Mouse (Mus musculus) liver, postnatal 0 days (tissue): ENCODE measurements around the gene Larp1b. TPM values are rescaled to one million over a fixed set of nuclear protein-coding genes. Genes with fewer than 3 reads are reported as not detected.
"Not testable (repeated sequence)": the region's sequence is repeated elsewhere in the genome, so short reads cannot be mapped to it uniquely, and the experiment has no call there.

ENCODE experiments used
- ATAC-seq: fragments of 200-750 bp; cut with Nextera tagmentation; 2 replicates; pipeline ENCODE4 v1.8.0; 2017; ENCODE audit warnings: mild to moderate bottlenecking, moderate library complexity
- DNase-seq: peaks from one replicate; pipeline ENCODE4 v3.0.0-alpha.2; 2016
- H3K27ac ChIP-seq: fragments of 300-500 bp; sonication (generic); 2 replicates; pipeline ENCODE4 v1.5.1; 2014; ENCODE audit warnings: antibody characterized with exemption, moderate library complexity, mild to moderate bottlenecking, low read depth
- H3K27me3 ChIP-seq: fragments of 300-500 bp; sonication (generic); 2 replicates; pipeline ENCODE4 v1.6.1; 2014; ENCODE audit warnings: low read length, control low read depth, mixed read lengths; ENCODE audit not compliant: insufficient read depth
- H3K36me3 ChIP-seq: fragments of 300-500 bp; sonication (generic); replicated peaks from 2 replicates; pipeline ENCODE4 v1.6.1; 2014; ENCODE audit warnings: mild to moderate bottlenecking, control low read depth, low read length, moderate library complexity, mixed read lengths; ENCODE audit not compliant: insufficient read depth
- H3K4me1 ChIP-seq: fragments of 300-500 bp; sonication (generic); 2 replicates; pipeline ENCODE4 v1.6.1; 2014; ENCODE audit warnings: antibody characterized with exemption, mild to moderate bottlenecking, control low read depth; ENCODE audit not compliant: insufficient read depth
- H3K4me2 ChIP-seq: fragments of 300-500 bp; sonication (generic); 2 replicates; pipeline ENCODE4 v1.6.1; 2014; ENCODE audit warnings: low read depth, mild to moderate bottlenecking, low read length, moderate library complexity, mixed read lengths
- H3K4me3 ChIP-seq: fragments of 300-500 bp; sonication (generic); 2 replicates; pipeline ENCODE4 v1.5.1; 2014; ENCODE audit warnings: low read depth, low read length
- H3K9ac ChIP-seq: fragments of 300-500 bp; sonication (generic); replicated peaks from 2 replicates; pipeline ENCODE4 v1.6.1; 2014; ENCODE audit warnings: mild to moderate bottlenecking, moderate library complexity
- H3K9me3 ChIP-seq: fragments of 300-500 bp; sonication (generic); 2 replicates; pipeline ENCODE4 v1.6.1; 2016; ENCODE audit warnings: mild to moderate bottlenecking, control low read depth, low read length, mixed read lengths
- CTCF ChIP-seq: sonication (generic); IDR thresholded peaks from 2 replicates; pipeline ENCODE4 v1.5.1; 2016; ENCODE audit warnings: antibody characterized with exemption, low read depth
- EP300 ChIP-seq: IDR thresholded peaks from 2 replicates; pipeline ENCODE4 v1.6.1; 2016; ENCODE audit warnings: antibody characterized with exemption, low read depth, mild to moderate bottlenecking
- WGBS: fragments of 180-500 bp; shearing (Covaris S2); extraction: QIAGEN DNeasy Blood & Tissue Kit; methylation state at CpG from one replicate; pipeline ENCODE4 v1.1.7; 2014; ENCODE audit not compliant: insufficient replicate concordance; 5-methylcytosine and 5-hydroxymethylcytosine counted together
- polyA plus RNA-seq: library from polyadenylated mRNA; unstranded; fragments of >200 nt; fragmentation: Nextera tagmentation; extraction: Ambion mirVana; gene quantifications from 2 replicates; pipeline ENCODE4 v1.2.1, GENCODE M21; 2015

Gene Larp1b
- polyA plus RNA-seq, result 22.3 and 27.9 TPM in 2 replicates

- peak within 1 kb of the TSS; percentile 77 for H3K4me3 ChIP-seq
- H3K27ac ChIP-seq, result peak within 1 kb of the TSS; percentile 93
- 2% methylated on average over 65 of the region's 66 CpGs for WGBS
- ATAC-seq, result peak; percentile 91
- peaks cover 12% of the 10 kb centered on the region for H3K4me1 ChIP-seq
- H3K9me3 ChIP-seq, result no peaks in the 10 kb centered on the region
- TF ChIP-seq CTCF (peak; percentile 5; the same call in 1 of the 2 replicates), EP300 (no peak)
- peak within 1 kb of the TSS; percentile 95 for H3K4me2 ChIP-seq
- H3K27me3 ChIP-seq, result no peaks in the 10 kb centered on the region; the same call in 1 of the 2 replicates
- peak; percentile 100 for DNase-seq
- H3K36me3 ChIP-seq, result no peaks in the 10 kb centered on the region
- peak within 1 kb of the TSS; percentile 86 for H3K9ac ChIP-seq
Observed at GRCm38 (mm10) chr3:40949170-40949902, at the start of gene Larp1b. TSS of gene Larp1b (plus strand) at chr3:40949828.

GRCm38 (mm10) chr3:40902443-40902842 lies 47.2 kb upstream of the Larp1b start, which contains the start of gene 1700034I23Rik:
TSS of gene 1700034I23Rik (minus strand) at chr3:40902543.
- H3K4me2 ChIP-seq, result not testable (repeated sequence)
- 84% methylated on average over 4 of the region's 10 CpGs for WGBS

GRCm38 (mm10) chr3:40938189-40938588 lies 11.4 kb upstream of the Larp1b start:
- no peak overlapping the region for H3K9ac ChIP-seq
- ATAC-seq, result no peak
- H3K27ac ChIP-seq, result no peak overlapping the region
- no peak overlapping the region for H3K4me2 ChIP-seq
- WGBS, result 74% methylated on average over 5 of the region's 5 CpGs
- no peaks in the 10 kb centered on the region for H3K27me3 ChIP-seq
- TF ChIP-seq EP300 (no peak), CTCF (no peak)
- no peak overlapping the region for H3K4me3 ChIP-seq
- DNase-seq, result no peak
- H3K9me3 ChIP-seq, result no peaks in the 10 kb centered on the region
- peaks cover 10% of the 10 kb centered on the region for H3K36me3 ChIP-seq
- H3K4me1 ChIP-seq, result no peaks in the 10 kb centered on the region

More at GRCm38 (mm10) chr3:40902443-40902842, 47.2 kb upstream of the Larp1b start, which contains the start of gene 1700034I23Rik:
- ATAC-seq, H3K36me3 ChIP-seq, H3K9ac ChIP-seq, H3K4me3 ChIP-seq, H3K27ac ChIP-seq, DNase-seq, H3K4me1 ChIP-seq, H3K9me3 ChIP-seq, H3K27me3 ChIP-seq: not testable (repeated sequence)

- peak; percentile 41; the same call in 1 of the 2 replicates for ATAC-seq
- Histone ChIP-seq H3K27me3 (no peaks in the 10 kb centered on the region), H3K9ac (no peak overlapping the region), H3K9me3 (no peaks in the 10 kb centered on the region), H3K4me3 (no peak overlapping the region), H3K4me1 (no peaks in the 10 kb centered on the region), H3K27ac (no peak overlapping the region), H3K36me3 (peaks cover 9% of the 10 kb centered on the region), H3K4me2 (no peak overlapping the region)
- WGBS, result 92% methylated on average over 4 of the region's 4 CpGs
- DNase-seq, result no peak
- TF ChIP-seq EP300, result no peak
- no peak for TF ChIP-seq CTCF
Observed at GRCm38 (mm10) chr3:40938592-40938991, 11.0 kb upstream of the Larp1b start.

- no peak for DNase-seq
- Histone ChIP-seq H3K4me2 (no peak overlapping the region), H3K27ac (no peak overlapping the region), H3K36me3 (peaks cover 5% of the 10 kb centered on the region), H3K4me3 (no peak overlapping the region), H3K27me3 (no peaks in the 10 kb centered on the region), H3K9ac (no peak overlapping the region), H3K4me1 (no peaks in the 10 kb centered on the region), H3K9me3 (no peaks in the 10 kb centered on the region)
- no peak for TF ChIP-seq CTCF
- no peak for TF ChIP-seq EP300
- no peak for ATAC-seq
Observed at GRCm38 (mm10) chr3:40939019-40939418, 10.6 kb upstream of the Larp1b start.

- Histone ChIP-seq H3K27ac (peak overlapping the region; percentile 93), H3K9me3 (no peaks in the 10 kb centered on the region), H3K27me3 (no peaks in the 10 kb centered on the region; the same call in 1 of the 2 replicates), H3K4me3 (peak overlapping the region; percentile 77), H3K4me1 (peaks cover 12% of the 10 kb centered on the region), H3K9ac (peak overlapping the region; percentile 86), H3K36me3 (no peaks in the 10 kb centered on the region), H3K4me2 (peak overlapping the region; percentile 95)
- DNase-seq (peak; percentile 63), ATAC-seq (peak; percentile 28)
- TF ChIP-seq EP300 (no peak), CTCF (no peak)
- WGBS, result under 1% methylated on average over 49 of the region's 118 CpGs
Observed at GRCm38 (mm10) chr3:40949903-40950600, 424 bp downstream of the Larp1b start.
